Mouse (Mus musculus) thymus, adult 2 months (tissue): ENCODE results near the gene Mrps18c. TPM values are rescaled to one million over a fixed set of nuclear protein-coding genes. Genes with fewer than 3 reads are reported as not detected.

ENCODE experiments used
- DNase-seq: peaks from one replicate; pipeline ENCODE4 v3.0.0; 2021
- H3K27ac ChIP-seq: fragments of 200-500 bp; 2 replicates; pipeline ENCODE4 v1.5.1; 2012; ENCODE audit warnings: low read length, control low read depth; ENCODE audit not compliant: control insufficient read depth, insufficient read depth
- H3K27me3 ChIP-seq: fragments of 200-500 bp; 2 replicates; pipeline ENCODE4 v1.6.1; 2012; ENCODE audit warnings: mild to moderate bottlenecking, low read length, moderate library complexity, mixed read lengths; ENCODE audit not compliant: control insufficient read depth, insufficient read depth
- H3K36me3 ChIP-seq: fragments of 200-500 bp; 2 replicates; pipeline ENCODE4 v1.6.1; 2012; ENCODE audit warnings: mild to moderate bottlenecking, low read length, moderate library complexity; ENCODE audit not compliant: control insufficient read depth, insufficient read depth
- H3K4me1 ChIP-seq: fragments of 200-500 bp; replicated peaks from 2 replicates; pipeline ENCODE4 v1.6.1; 2012; ENCODE audit warnings: low read length; ENCODE audit not compliant: control insufficient read depth, insufficient read depth
- H3K4me3 ChIP-seq: fragments of 200-500 bp; 2 replicates; pipeline ENCODE4 v1.5.1; 2012; ENCODE audit warnings: mild to moderate bottlenecking, low read length, control low read depth, moderate library complexity; ENCODE audit not compliant: control insufficient read depth, insufficient read depth
- CTCF ChIP-seq: fragments of 200-500 bp; IDR thresholded peaks from 2 replicates; pipeline ENCODE4 v1.5.1; 2012; ENCODE audit warnings: mild to moderate bottlenecking, control low read depth, low read length, moderate library complexity, borderline replicate concordance; ENCODE audit not compliant: control insufficient read depth, poor library complexity, insufficient read depth; ENCODE audit errors: extremely low read depth
- POLR2A ChIP-seq: fragments of 200-500 bp; IDR thresholded peaks from 2 replicates; pipeline ENCODE4 v1.6.1; 2012; ENCODE audit warnings: mild to moderate bottlenecking, low read length, control low read depth, moderate library complexity; ENCODE audit not compliant: control insufficient read depth, poor library complexity, insufficient read depth; ENCODE audit errors: extremely low read depth
- WGBS: fragments of 180-500 bp; shearing (Covaris S2); methylation state at CpG from one replicate; pipeline ENCODE4 v1.1.7; 2018; 5-methylcytosine and 5-hydroxymethylcytosine counted together
- polyA plus RNA-seq: library from polyadenylated mRNA; depleted of rRNA; stranded (reverse); fragments of >200 nt; gene quantifications from 2 replicates; pipeline ENCODE4 v1.2.3, GENCODE M21; 2012; rRNA removed

Gene Mrps18c
- polyA plus RNA-seq, 1 experiment, result 21.0 TPM

DNA sequence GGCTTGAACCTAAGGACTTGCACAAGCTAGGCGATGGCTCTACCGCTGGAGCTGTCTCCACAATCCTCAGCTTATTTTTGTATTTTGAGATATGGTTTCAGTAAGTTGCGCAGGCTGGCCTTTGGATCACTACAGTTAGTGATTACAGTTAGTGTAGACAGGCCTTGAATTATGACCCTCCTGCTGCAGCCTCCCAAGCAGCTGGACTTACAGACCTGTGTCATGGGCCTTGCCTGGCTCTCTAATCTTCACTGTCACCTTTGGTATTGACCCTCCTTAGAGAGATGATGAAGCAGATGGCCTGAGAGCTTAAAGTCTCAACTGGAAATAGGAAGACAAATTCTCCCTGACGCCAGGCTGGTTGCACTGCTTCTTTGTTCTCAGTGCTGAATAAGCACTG, 55.5 kb downstream of the Mrps18c start:
- Histone ChIP-seq H3K4me3 (no peak overlapping the region), H3K27me3 (no peaks in the 10 kb centered on the region), H3K27ac (no peak overlapping the region), H3K36me3 (no peaks in the 10 kb centered on the region), H3K4me1 (peaks cover 21% of the 10 kb centered on the region)
- no peak for DNase-seq
- WGBS, result 89% methylated on average over 4 of the region's 4 CpGs
- TF ChIP-seq CTCF, result no peak
- TF ChIP-seq POLR2A, result no peak

Other genes with a start within 250 kb of the Mrps18c start
- 118 and 153 TPM in 2 replicates for gene Plac8, start 226.4 kb upstream of the Mrps18c start, polyA plus RNA-seq
- gene Coq2, start 123.5 kb upstream of the Mrps18c start, polyA plus RNA-seq, result 90.2 and 114 TPM in 2 replicates
- gene Hpse, start 78.9 kb upstream of the Mrps18c start, polyA plus RNA-seq, result 3.1 and 4.7 TPM in 2 replicates
- gene Helq, start within 50 bp of the Mrps18c start, polyA plus RNA-seq, result 13.7 and 15.6 TPM in 2 replicates
- gene Abraxas1, start 22.3 kb downstream of the Mrps18c start, polyA plus RNA-seq, result 7.9 and 9.4 TPM in 2 replicates
- gene Gpat3, start 47.1 kb downstream of the Mrps18c start, polyA plus RNA-seq, result 1.6 and 1.9 TPM in 2 replicates